Mouse (Mus musculus) monocyte, adult 2 months (primary cell): ENCODE results near the gene Fam196a.

Source experiments
- DNase-seq, 2 experiments: peaks; one replicate each; pipeline ENCODE4 v3.0.0; 2022; ENCODE audit warnings: low spot score in 2 of 2, low read depth in 1 of 2

Gene Fam196a

DNA sequence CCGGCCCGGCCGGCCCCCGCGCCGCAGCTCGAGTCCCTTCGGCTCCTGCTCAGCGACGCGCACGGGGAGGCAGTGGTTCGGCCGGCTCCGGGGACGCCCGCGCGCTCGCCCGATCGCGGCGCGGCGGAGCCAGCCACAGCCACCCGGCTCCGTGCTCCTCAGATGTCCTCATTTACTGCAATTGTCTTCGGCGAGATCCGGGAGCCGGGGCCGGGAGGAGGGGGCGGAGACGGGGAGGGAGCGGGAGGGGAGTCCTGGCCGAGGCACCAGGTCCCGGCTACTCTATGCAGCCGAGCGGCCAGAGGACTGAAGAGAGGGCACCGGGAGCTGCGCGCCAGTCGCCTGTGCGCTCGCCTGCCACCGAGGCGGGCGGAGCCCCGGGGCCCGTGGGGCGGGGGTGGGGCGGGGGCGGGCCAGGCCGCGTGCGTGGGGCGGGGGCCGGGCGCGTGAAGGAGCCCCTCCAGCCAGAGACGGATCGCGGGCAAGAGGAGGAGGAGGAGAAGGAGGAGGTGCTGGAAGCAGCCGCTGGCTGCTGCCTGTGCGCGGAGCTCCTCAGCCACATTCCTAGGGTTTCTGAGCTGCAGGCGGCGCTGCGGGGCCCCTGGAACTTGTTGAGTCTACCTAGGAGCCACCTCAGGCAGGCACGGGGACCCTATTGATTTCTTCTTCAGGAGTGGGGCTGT, at the start of gene Fam196a:
TSS of gene Fam196a (minus strand) at position 504 of the 683 bp plus-strand sequence.
- DNase-seq: no peak

DNA sequence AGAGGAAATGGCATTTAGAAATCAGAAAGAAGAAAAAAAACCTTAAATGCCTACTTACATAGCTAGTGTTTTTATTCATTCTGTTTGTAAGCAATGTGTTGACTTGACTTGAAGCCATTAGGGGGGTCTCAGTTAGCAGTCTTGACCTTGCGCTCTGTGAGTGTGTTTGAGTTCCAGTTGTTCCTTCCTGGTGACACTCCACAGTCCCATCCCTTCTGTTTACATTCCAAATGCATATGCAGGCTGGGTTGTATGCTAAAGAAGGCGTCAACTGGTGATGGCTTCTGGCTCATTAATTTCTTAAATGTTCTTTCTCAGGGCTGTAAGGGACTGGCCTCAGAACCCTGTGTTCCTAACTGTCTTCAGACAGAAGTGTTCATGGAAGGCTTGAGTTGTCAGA, 23.4 kb upstream of the Fam196a start:
- no peak for DNase-seq

DNA sequence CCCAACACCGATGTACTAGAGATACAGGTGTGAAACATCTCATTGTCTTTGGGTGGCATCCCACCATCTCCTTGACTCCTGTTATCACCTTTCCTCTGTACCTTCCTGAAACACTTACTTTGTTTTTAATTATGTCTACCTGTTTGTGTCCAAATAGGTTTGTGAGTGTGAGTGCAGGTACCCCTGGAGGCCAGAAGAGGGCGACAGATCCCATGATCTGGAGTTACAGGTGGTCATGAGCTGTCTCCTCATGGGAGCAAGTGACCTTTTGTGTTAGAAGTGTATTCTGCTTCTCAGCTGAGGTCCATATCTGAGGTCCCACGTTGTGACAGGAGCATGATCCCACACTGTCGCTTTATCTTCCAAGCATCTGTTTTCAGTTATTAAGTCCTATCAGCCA, 22.6 kb upstream of the Fam196a start:
- no peak for DNase-seq

DNA sequence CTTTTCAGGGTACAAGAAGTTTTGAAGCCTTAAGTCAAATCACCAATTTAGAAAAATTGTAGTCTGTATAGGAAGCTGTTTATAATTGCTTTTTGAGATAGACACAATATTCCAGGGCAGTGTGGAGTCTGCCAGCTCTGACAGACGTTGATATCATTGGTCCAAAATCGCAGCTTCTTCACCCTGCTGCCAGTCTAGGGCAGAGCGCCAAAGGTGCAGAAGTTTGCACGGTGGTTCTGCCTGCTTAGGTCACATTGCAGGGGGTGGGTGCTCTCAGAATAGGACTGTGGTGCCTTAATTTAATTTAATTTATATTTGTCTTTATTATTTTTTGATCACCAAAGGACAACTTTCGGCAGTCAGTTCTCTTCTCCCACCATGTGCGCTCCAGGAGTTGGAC, 20.9 kb upstream of the Fam196a start:
- DNase-seq: no peak

DNA sequence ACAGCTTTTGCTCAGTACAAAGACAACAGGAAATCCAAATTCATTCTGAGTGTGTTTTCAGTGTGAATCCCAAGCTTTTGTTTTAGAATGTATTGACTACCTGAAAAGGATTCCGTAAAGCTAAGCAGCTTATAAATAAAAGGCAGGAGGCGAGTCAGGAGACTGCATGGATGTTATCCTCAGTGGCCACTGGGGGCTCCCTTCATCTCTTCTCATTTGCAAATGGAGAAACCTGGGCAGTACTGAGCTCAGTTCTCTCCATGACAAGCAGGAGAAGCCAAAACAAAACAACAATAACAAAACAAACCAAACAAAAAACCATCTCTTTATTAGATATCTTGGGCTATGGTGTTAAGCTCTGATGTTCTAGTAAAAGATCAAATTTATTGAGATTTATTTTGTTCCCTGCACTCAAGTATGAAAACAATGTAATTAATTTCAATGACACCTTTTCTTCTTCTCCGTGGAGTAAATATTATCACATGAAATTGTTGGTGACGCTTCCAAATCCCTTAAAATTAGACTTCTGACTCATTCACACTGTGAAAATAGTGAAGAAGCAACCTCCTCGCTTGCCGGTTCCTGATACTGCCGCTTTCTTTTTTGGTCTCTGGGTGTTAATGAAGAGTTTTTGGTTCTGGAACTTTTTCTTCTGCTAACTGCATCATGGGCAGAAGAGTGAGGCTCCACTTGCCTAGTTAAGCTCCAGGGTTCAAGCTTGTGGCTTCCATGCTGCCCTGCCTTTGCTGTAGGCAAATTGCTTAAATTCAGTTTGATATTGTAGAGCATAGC, 7.9 kb upstream of the Fam196a start:
- DNase-seq: no peak

DNA sequence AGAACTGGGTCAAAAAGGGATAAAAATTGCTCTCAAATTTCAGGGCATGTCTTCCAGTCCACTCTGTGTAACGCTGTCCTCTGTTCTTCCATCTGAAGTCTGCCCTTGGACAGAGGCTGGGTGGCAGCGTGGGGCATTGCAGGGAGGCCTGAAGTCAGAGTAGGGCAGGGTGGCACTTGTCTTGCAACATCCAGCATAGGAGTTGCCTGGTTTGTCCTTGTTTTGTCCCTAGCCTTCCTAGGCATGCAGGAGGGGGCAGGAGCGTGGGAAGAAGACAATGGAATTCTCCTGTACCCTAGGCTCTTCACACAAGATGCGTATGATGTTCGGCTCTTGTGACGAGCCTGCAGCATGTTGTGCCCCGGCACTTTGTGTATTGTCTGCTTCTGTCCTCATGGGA, 5.5 kb upstream of the Fam196a start:
- DNase-seq: no peak

DNA sequence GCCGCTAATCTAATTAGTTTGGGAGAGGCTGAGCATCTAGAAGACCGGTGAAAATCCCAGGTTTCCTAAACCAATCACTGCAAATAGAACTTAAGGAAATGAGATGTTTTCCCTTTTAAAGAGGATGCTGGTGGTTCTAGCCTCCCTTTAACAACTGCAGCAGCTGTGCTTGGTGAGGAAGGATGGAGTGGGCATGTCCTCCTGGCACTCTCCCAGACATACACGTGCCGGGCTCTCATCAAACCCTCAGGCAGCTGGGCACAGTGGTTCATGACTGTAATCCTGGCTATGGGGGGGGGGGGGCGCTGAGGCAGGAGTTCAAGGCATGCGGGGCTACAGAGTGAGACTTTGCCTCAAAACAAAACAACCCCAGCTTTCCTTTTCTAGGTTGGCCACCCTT, 4.8 kb upstream of the Fam196a start:
- DNase-seq: no peak

DNA sequence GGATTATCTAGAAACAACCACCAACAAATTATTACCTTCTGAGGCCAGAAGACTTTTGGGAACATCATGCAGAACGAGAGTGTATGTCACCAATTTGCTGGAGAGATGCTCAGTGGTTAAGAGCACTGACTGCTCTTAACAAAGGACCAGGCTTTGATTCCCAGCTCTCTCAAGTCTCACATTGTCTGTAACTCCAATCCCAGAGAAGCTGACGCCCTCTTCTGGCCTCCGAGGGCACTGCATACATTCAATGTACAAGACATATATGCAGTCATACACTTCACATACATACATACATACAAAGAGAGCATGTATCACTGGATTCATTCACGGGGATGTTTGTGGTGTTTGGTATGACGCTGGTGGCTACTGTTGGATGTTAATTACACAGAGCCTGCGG, 3.7 kb upstream of the Fam196a start:
- no peak for DNase-seq

DNA sequence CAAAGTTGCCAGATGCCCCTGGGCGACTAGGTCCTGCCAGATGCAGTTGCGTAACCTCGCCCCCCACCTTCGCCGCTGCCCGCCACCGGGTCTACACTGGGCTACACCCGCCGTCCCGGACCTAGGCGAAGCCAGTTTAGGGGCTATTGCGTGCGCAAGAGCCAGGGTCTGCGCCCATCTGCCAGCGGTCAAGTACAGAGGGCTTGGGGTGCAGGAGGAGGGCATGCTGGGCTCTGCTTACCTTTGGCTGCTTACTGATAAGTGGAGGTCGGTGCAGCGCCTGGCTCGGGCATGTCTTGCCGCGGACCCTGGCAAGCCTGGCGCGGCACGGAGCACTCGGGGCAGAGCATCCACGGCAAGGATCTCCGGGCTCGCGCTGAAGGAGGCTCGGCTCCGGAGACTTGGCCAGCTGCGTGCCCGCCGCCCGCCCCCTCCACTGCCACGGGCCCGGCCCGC, 731 bp downstream of the Fam196a start:
- no peak for DNase-seq

DNA sequence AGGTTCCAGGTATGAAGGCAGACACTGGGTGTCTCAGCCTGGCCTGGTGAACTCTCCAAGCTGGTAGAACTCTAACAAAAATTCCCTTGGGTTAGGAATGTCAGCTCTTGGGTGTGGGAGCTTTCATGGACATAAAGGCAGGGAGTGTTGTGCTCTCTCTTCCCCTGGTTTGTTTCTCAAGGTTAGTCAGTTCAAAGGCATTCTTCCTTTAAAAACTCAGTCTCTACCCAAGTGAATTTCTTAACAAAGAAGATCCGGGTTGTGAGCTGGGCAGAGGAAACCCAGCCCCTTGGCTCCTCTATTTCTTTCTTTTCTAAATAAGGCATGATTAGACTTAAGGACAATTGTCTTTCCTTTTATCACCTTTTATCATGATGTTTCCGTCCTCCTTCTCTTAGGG, 6.3 kb downstream of the Fam196a start:
- no peak for DNase-seq

DNA sequence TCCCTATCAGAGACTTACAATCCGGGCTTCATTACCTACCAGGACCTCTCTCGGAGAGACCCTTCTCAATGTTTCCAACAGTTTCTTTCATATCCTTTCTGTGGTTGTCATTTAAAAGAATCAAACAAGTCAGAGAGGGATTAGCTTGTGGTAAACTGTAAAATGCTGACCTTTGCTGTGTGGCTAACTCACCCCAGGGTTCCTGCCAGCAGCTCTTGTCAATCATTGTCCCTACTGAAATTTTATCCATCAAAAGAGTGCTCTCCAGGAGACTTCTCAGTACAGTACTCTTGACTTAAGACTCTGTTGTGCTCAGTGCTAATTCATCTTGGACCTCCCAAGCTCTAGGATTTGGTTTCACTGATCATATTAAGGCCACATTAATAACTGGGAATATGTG, 36.2 kb downstream of the Fam196a start:
- DNase-seq: no peak

DNA sequence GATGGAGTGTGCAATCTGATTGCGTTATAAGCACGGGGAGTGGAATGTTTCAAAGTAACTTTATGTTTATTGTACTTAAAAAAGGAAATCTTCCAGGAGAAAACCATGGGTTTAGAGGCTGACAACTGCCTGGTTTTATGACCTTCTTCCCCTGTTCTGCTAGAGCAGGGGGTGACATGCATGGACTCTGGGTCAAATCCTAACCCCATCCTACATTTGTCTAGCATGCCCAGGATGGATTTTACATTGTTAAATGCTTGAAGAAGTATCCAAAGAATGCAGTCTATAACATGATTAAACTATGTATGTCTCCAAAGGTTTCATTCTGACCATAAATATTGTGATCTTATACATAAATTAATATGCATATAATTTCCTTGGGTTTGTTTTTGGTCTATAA, 38.8 kb downstream of the Fam196a start:
- no peak for DNase-seq

DNA sequence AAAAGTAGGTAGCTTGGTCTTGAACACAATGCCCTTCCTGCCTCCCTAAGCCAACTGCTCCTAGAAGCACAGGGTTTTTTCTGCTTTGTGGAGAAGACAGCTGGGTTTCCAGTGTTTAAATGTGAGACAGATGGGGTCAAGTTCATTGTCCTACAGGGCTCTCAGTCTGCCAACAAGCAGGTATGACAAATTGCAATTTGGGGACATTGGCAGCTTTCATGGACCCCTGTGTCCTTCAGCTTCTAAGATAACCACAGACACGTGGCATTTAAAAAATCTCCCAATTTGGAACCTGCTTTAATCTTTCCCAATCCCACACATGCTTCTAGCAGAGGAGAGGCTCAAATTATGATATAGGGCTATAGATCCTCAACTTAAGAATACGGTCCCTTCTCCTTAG, 43.6 kb downstream of the Fam196a start:
- no peak for DNase-seq

DNA sequence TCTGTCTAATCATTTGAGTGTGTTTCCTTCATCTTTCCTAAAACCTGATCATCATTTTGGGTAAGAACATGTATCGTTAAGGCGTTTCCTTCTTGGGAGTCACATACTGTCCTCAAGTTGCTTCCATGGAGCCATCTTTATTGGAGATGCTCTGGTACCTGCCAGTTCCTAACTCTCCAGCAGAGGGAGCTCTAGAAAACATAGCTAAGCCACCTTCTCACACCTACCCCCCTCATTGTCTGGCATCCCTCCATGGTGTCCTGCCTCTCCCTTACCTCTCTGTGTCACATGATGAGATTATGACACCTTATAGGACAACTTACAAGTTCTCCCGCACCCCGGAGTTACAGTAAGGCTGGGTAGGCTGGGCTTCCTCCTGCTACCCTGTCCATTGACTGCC, 45.3 kb downstream of the Fam196a start:
- DNase-seq: no peak

DNA sequence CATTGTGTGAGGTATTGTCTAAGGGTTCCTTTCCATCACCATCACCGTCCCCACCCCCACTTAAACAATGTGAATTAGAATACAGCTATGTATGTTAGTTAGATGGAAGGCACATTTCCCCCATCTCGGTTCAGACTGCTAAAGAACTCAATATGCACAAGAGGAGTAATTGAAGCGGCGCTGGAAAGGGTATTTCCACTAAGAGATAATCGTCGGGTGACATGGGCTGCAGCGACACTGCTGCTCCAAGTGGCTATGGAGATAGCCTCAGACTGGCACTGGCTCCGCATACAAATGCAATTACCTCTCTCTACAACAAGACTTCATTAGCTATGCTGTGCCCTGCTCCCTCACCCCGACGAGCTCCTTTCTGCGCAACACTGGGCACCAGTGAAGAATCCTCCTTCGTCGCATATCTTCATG, 45.8 kb downstream of the Fam196a start:
- DNase-seq: no peak

DNA sequence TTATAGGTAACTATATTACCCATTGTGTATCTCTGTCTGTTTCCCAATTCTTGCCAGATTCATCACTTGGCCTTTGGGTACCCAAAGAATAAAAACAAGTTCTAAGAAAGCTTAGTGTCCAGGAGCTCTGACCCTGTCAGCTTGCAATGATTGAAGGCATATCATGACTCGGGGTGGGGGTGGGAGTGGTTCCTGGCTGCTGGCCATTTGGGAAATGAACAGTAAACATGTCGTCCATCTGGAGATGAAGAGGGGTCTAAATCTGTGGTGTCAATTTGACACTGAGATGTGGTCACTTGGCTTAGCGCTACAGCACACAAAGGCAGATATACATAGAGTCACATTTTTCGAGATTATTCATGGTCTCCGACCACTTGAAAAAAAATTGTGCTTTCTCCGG, 54.7 kb downstream of the Fam196a start:
- no peak for DNase-seq

DNA sequence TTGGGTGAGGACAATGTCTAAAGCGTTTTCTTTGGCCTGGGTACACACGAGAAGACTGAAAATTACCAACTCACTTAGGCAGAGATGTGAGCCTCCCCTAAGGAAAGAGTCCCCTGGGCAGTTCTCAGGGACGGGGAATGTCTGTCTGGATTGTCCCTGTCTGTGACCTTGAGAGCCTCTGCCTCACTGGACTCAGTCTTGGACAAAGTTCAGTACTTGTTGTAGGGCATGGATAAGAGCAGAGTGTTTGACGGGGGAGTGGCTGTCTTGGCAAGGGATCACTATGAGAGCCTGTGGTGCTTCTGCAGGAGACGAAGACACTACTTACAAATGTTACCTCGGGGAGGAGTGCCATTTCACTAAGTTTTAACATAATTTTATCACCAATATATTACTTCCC, 57.8 kb downstream of the Fam196a start:
- DNase-seq: no peak

DNA sequence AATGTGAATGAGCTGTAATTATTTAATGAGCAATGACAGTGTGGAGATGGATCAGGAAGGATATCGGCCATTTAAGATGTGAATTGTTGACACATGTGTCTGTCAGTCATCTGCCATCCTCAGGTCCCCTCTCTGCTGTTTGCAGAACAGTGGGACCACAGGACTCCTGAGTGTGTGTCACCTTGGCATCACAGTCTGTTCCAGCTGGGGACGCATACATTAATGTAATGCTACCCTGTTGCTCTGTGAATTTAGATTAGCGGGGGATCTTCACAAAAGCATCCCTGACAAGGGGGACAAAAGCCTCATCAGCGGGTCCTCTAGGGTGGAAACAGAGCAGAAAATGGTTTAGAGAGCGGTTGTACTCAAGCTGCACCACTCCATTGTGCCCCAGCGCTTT, 59.2 kb downstream of the Fam196a start:
- DNase-seq: no peak

DNA sequence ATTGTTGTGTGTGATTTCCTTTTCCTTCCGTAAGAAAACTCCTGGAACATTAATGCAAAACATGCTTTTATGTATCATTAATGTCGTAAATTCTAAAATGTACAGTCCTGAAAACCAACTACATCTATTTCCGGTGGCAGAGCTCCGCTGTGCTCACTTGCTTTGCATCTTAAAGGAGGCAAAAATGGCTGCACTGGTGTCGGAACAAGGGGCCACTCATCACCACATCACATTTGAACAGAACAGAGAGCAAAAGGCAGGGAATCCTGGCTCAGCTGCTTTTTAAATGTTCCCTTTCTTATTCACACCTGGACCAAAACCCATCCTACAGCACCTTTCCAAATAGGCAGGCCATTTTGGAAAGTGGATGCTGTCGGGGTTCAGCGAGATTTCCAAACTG, 65.2 kb downstream of the Fam196a start:
- no peak for DNase-seq

DNA sequence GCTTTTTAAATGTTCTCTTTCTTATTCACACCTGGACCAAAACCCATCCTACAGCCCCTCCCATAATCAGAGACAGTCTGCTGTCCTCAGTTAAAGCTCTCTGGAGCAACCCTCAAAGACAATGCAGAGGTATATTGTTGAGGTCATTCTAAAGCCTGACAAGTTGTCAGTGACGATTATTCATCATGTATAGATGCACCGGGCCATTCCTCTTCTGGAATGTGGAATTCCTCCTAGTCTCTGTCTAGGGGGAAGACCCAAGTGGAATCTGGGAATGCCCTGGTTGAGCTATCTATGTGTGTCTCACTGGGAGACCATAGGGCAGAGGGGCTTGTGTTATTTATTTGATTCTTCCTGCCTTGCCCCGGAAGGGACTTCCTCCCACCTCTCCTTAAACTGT, 65.7 kb downstream of the Fam196a start:
- no peak for DNase-seq

DNA sequence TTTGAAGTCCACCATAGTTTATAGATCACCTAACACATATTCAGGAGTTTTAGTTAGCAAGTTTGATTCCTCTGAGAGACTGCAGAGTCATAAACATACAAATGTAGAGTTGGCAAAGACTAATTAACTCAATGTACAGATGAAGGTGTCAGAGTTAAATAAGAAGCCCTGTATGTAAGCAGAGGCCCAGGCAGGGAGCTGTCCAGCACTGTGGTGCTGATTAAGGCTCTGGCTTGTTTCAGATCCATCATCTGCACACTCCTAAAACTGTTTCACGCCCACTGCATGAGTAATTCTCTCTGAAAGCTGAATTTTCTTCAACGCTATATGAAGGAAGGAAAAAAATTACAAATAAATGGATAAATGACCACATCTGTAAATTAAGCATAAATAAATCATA, 74.1 kb downstream of the Fam196a start:
- DNase-seq: no peak

DNA sequence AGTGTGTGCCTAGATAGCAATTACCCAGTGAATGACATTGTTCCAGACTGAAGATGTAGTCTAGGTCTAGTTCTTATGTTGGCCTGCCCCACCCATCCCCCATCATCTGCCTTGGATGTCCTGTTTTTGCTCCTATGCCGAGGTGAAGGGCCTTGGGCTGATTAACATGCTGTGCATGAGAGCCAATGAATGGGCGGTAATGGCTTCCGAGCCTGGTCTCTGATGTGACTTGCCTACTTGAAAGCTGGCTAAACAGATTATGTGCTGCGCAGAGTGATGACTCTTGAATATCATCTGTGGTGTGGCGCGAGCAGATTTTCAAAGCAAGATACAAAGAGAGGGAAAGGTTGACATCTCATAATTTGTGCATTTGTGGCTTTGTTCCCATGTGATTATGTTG, 76.2 kb downstream of the Fam196a start:
- DNase-seq: no peak

DNA sequence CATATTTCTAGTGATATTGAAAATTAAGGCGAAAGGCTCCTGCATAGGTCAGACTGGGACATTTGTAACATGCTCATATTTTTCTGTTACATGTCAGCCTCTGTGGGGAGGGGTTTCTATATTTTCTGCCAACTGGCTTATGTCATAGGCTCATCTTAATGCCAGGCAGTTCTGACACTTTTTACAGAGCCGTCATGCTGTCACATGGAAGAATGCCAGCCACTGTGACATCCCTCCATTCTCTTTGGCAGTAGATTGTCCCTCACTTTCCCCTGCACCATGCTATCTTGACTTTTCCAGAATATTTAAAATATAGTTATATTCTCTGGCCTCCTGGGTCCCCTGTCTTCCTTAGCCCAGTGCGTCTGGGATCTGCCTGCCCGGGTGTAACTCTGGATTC, 95.5 kb downstream of the Fam196a start:
- DNase-seq: no peak
